ENCODE assay signal across 8 mouse cellular contexts in genomic region chr13:80882716-80883135, GRCm38 (mm10). TPM values are rescaled to one million over a fixed set of nuclear protein-coding genes. Genes with fewer than 3 reads are reported as not detected.
DNase-seq lines count a peak whose midpoint lies in the region; ATAC-seq and TF ChIP-seq lines count a peak whose summit lies in the region.

No protein-coding gene starts in this region.

- TF ChIP-seq CTCF in C2C12 (IDR thresholded peaks at IDR 0.05; ENCODE audit: control insufficient read depth, insufficient read depth, insufficient read length) = no peak

- H3K4me1 ChIP-seq in heart, embryonic 11.5 days (ENCODE audit: control insufficient read depth, insufficient read depth, low read length) = no peaks in the 10 kb centered on the region
- H3K4me1 ChIP-seq in embryonic facial prominence, embryonic 13.5 days = no peaks in the 10 kb centered on the region
- H3K4me1 ChIP-seq in intestine, embryonic 14.5 days (replicated peaks; ENCODE audit: control insufficient read depth, insufficient read depth, low read length) = peaks cover 8% of the 10 kb centered on the region

- peaks cover 25% of the 10 kb centered on the region for H3K79me3 ChIP-seq in C2C12 (ENCODE audit: low read depth)

- peak overlapping the region; percentile 82 for H3K4me3 ChIP-seq in heart, embryonic 11.5 days (ENCODE audit: low read depth, low read length)
- H3K4me3 ChIP-seq in C2C12 (ENCODE audit: insufficient read depth, poor library complexity, severe bottlenecking) (peak overlapping the region; percentile 53), myocyte (peak overlapping the region; percentile 60)
- peak overlapping the region; percentile 86 for H3K4me3 ChIP-seq in embryonic facial prominence, embryonic 13.5 days
- peak overlapping the region; percentile 96 for H3K4me3 ChIP-seq in intestine, embryonic 14.5 days (ENCODE audit: low read depth, low read length)

- peak overlapping the region; percentile 74 for H3K4me2 ChIP-seq in heart, embryonic 11.5 days
- H3K4me2 ChIP-seq in embryonic facial prominence, embryonic 13.5 days = peak overlapping the region; percentile 59
- H3K4me2 ChIP-seq in intestine, embryonic 14.5 days (ENCODE audit: low read length) = peak overlapping the region; percentile 63
- H3K4me2 ChIP-seq in myocyte (ENCODE audit: low read depth) = peak overlapping the region; percentile 77

- no peaks in the 10 kb centered on the region for H3K9me3 ChIP-seq in heart, embryonic 11.5 days (replicated peaks; ENCODE audit: control insufficient read depth, low read length)
- H3K9me3 ChIP-seq in embryonic facial prominence, embryonic 13.5 days = no peaks in the 10 kb centered on the region
- H3K9me3 ChIP-seq in intestine, embryonic 14.5 days (ENCODE audit: control insufficient read depth, low read length) = no peaks in the 10 kb centered on the region

- no peaks in the 10 kb centered on the region for H3K36me3 ChIP-seq in heart, embryonic 11.5 days (ENCODE audit: control insufficient read depth, insufficient read depth, low read length)
- H3K36me3 ChIP-seq in C2C12 (ENCODE audit: control insufficient read depth, insufficient read depth) (peaks cover 5% of the 10 kb centered on the region), myocyte (ENCODE audit: control insufficient read depth, insufficient read depth) (peaks cover 5% of the 10 kb centered on the region)
- 0 out of 2 replicates have a peak, but pooled peaks cover 2% of the 10 kb centered on the region for H3K36me3 ChIP-seq in embryonic facial prominence, embryonic 13.5 days
- peaks cover 3% of the 10 kb centered on the region for H3K36me3 ChIP-seq in intestine, embryonic 14.5 days (ENCODE audit: control insufficient read depth, insufficient read depth, low read length)

- peak; percentile 41 for ATAC-seq in heart, embryonic 11.5 days (replicated peaks; ENCODE audit: insufficient number of reproducible peaks, low FRiP score, low TSS enrichment)
- ATAC-seq in embryonic facial prominence, embryonic 13.5 days (ENCODE audit: insufficient number of reproducible peaks, insufficient read depth, low FRiP score, low TSS enrichment, low read depth) = peak; percentile 29
- ATAC-seq in intestine, embryonic 14.5 days (replicated peaks; ENCODE audit: low FRiP score, low TSS enrichment, low read depth) = peak; percentile 44

- TF ChIP-seq POLR2A in myocyte (IDR thresholded peaks at IDR 0.05; ENCODE audit: insufficient read length, low read depth) = no peak

- H3K9ac ChIP-seq in heart, embryonic 11.5 days (ENCODE audit: low read depth, low read length) = peak overlapping the region; percentile 82
- peak overlapping the region; percentile 99 for H3K9ac ChIP-seq in embryonic facial prominence, embryonic 13.5 days
- peak overlapping the region; percentile 100 for H3K9ac ChIP-seq in intestine, embryonic 14.5 days (ENCODE audit: low read length)

- H3K27ac ChIP-seq in heart, embryonic 11.5 days (ENCODE audit: low read depth, low read length) = peak overlapping the region; percentile 100
- peak overlapping the region; percentile 100 for H3K27ac ChIP-seq in embryonic facial prominence, embryonic 13.5 days
- peak overlapping the region; percentile 100 for H3K27ac ChIP-seq in intestine, embryonic 14.5 days (ENCODE audit: low read depth)

- H3K79me2 ChIP-seq in C2C12 (ENCODE audit: control insufficient read depth, insufficient read depth) (peaks cover 37% of the 10 kb centered on the region), myocyte (ENCODE audit: control insufficient read depth, insufficient read depth) (peaks cover 28% of the 10 kb centered on the region)

- no peaks in the 10 kb centered on the region for H3K27me3 ChIP-seq in heart, embryonic 11.5 days (ENCODE audit: control insufficient read depth, insufficient read depth, low read length)
- H3K27me3 ChIP-seq in C2C12 (ENCODE audit: control insufficient read depth, insufficient read depth, insufficient read length) = no peaks in the 10 kb centered on the region
- no peaks in the 10 kb centered on the region; the same call in 1 of the 2 replicates for H3K27me3 ChIP-seq in embryonic facial prominence, embryonic 13.5 days
- H3K27me3 ChIP-seq in intestine, embryonic 14.5 days (replicated peaks; ENCODE audit: control insufficient read depth, insufficient read depth, low read length) = no peaks in the 10 kb centered on the region
- H3K27me3 ChIP-seq in myocyte (ENCODE audit: control insufficient read depth, insufficient read depth, insufficient read length) = no peaks in the 10 kb centered on the region

- H3ac ChIP-seq in C2C12 (ENCODE audit: control insufficient read depth, insufficient read length, low read depth) = peak overlapping the region; percentile 84
- peak overlapping the region; percentile 36 for H3ac ChIP-seq in myocyte (ENCODE audit: control insufficient read depth, insufficient read length)

- 0% methylated on average over 20 of the region's 23 CpGs for WGBS in heart, embryonic 11.5 days (ENCODE audit: insufficient replicate concordance)
- under 1% methylated on average over 23 of the region's 23 CpGs for WGBS in embryonic facial prominence, embryonic 13.5 days
- WGBS in intestine, embryonic 14.5 days = under 1% methylated on average over 23 of the region's 23 CpGs

- DNase-seq in heart, adult 9 months (ENCODE audit: low spot score in 2 of 2) = no peak
- DNase-seq in intestine, embryonic 14.5 days (ENCODE audit: low spot score) = peak; percentile 82
- no peak for DNase-seq in thymus, postnatal 14 days
- DNase-seq in spleen, postnatal 36 days (ENCODE audit: low spot score in 2 of 2) = no peak

TF ChIP-seq in C2C12, 6 proteins besides CTCF, POLR2A, EP300 and RAD21:
- TF ChIP-seq USF1 (IDR thresholded peaks at IDR 0.05; ENCODE audit: low read depth) = no peak
- no peak for TF ChIP-seq FOSL1 (IDR thresholded peaks at IDR 0.05; ENCODE audit: insufficient read depth, low read length, poor library complexity, severe bottlenecking)
- TF ChIP-seq CEBPB (IDR thresholded peaks at IDR 0.05; ENCODE audit: low read depth) = no peak
- no peak for TF ChIP-seq MYOD1 (IDR thresholded peaks at IDR 0.05; ENCODE audit: control insufficient read depth, insufficient read length, low read depth)
- TF ChIP-seq MAX (IDR thresholded peaks at IDR 0.05) = no peak
- TF ChIP-seq MYOG (IDR thresholded peaks at IDR 0.05; ENCODE audit: control insufficient read depth, extremely low read depth, insufficient read length) = no peak

TF ChIP-seq in myocyte, 11 proteins besides CTCF, POLR2A, EP300 and RAD21:
- TF ChIP-seq MYOD1 (IDR thresholded peaks at IDR 0.05; ENCODE audit: control insufficient read depth in 1 of 3, insufficient read length in 2 of 3, low read depth in 2 of 3) (peak in 1 of 3 experiments; percentile 12), TCF12 (IDR thresholded peaks at IDR 0.05; ENCODE audit: insufficient read depth, poor library complexity, severe bottlenecking) (no peak)
TF ChIP-seq in myocyte: peak in this region for 1.

RNA-seq across cellular contexts. Expression of gene Arrdc3, which starts 0.5 kb away (rescaled TPM):
- 45.7 and 64.1 TPM in 2 replicates for polyA plus RNA-seq in heart, embryonic 11.5 days (2014; fragmentation: Nextera tagmentation; extraction: Ambion mirVana)
- 3.2 TPM for polyA plus RNA-seq in C2C12 (2012; fragmentation: generic; extraction: Trizol)
- 52.8 and 58.2 TPM in 2 replicates for polyA plus RNA-seq in embryonic facial prominence, embryonic 13.5 days (2015; fragmentation: Nextera tagmentation; extraction: Ambion mirVana)
- polyA plus RNA-seq in intestine, embryonic 14.5 days (2014; fragmentation: Nextera tagmentation; extraction: Ambion mirVana) = 59.5 and 71.0 TPM in 2 replicates
- polyA plus RNA-seq in myocyte (2012; fragmentation: generic; extraction: Trizol) = 9.2 TPM
